Mouse (Mus musculus): ENCODE measurements at regions not wholly inside any gene's neighbourhood (a gene's known extent, or its start where the extent isn't known, plus 50 kb on each side); places are given as distances from the start of the nearest gene placed in this dataset.
A peak's percentile ranks its signal among the peaks of the same experiment; 100 is the strongest.

- Histone ChIP-seq H3K36me3 (ENCODE audit: control insufficient read depth, insufficient read depth, low read length) (no peaks in the 10 kb centered on the region), H3K4me1 (replicated peaks; ENCODE audit: control insufficient read depth, insufficient read depth, low read length) (no peaks in the 10 kb centered on the region), H3K27ac (ENCODE audit: control insufficient read depth, insufficient read depth, low read length) (no peak overlapping the region), H3K27me3 (ENCODE audit: control insufficient read depth, insufficient read depth, low read length) (no peaks in the 10 kb centered on the region), H3K4me3 (ENCODE audit: control insufficient read depth, insufficient read depth, low read length) (no peak overlapping the region)
- TF ChIP-seq CTCF (IDR thresholded peaks at IDR 0.05; ENCODE audit: borderline replicate concordance, control insufficient read depth, extremely low read depth, insufficient read depth, low read length, poor library complexity) (no peak), POLR2A (IDR thresholded peaks at IDR 0.05; ENCODE audit: control insufficient read depth, extremely low read depth, insufficient read depth, low read length, poor library complexity) (no peak)
- no peak for DNase-seq
- WGBS, result 84% methylated on average over 2 of the region's 2 CpGs
Observed at GRCm38 (mm10) chr11:31282136-31282535, 87.7 kb downstream of the Stc2 start.

- no peaks in the 10 kb centered on the region for H3K36me3 ChIP-seq (ENCODE audit: control insufficient read depth, insufficient read depth, low read length)
- 14% methylated on average over 2 of the region's 2 CpGs for WGBS
- no peaks in the 10 kb centered on the region for H3K27me3 ChIP-seq (ENCODE audit: control insufficient read depth, insufficient read depth, low read length)
- no peak overlapping the region for H3K4me3 ChIP-seq (ENCODE audit: control insufficient read depth, insufficient read depth, low read length)
- H3K4me1 ChIP-seq (replicated peaks; ENCODE audit: control insufficient read depth, insufficient read depth, low read length), result no peaks in the 10 kb centered on the region
- H3K27ac ChIP-seq (ENCODE audit: control insufficient read depth, insufficient read depth, low read length), result no peak overlapping the region
- TF ChIP-seq POLR2A (IDR thresholded peaks at IDR 0.05; ENCODE audit: control insufficient read depth, extremely low read depth, insufficient read depth, low read length, poor library complexity) (no peak), CTCF (IDR thresholded peaks at IDR 0.05; ENCODE audit: borderline replicate concordance, control insufficient read depth, extremely low read depth, insufficient read depth, low read length, poor library complexity) (no peak)
- DNase-seq, result peak; percentile 25
Observed at GRCm38 (mm10) chr11:31248467-31248866, 66.2 kb upstream of the Gm17332 start.
